Mouse (Mus musculus) lung, adult 2 months (tissue): Measurements from ENCODE around the gene Rpl27. TPM values are rescaled to one million over a fixed set of nuclear protein-coding genes. Genes with fewer than 3 reads are reported as not detected.
A peak's percentile ranks its signal among the peaks of the same experiment; 100 is the strongest.
"Not testable (repeated sequence)": the region's sequence is repeated elsewhere in the genome, so short reads cannot be mapped to it uniquely, and the experiment has no call there.

Source experiments
- DNase-seq: peaks from one replicate; pipeline ENCODE4 v3.0.0; 2022
- H3K4me1 ChIP-seq: fragments of 200-500 bp; 2 replicates; pipeline ENCODE4 v1.6.1; 2011; ENCODE audit warnings: low read length; ENCODE audit not compliant: control insufficient read depth, insufficient read depth
- H3K4me3 ChIP-seq: fragments of 200-500 bp; replicated peaks from 2 replicates; pipeline ENCODE3; 2011; ENCODE audit warnings: low read depth, mild to moderate bottlenecking, control low read depth, low read length; ENCODE audit errors: extremely low read depth
- CTCF ChIP-seq: fragments of 200-500 bp; IDR thresholded peaks from 2 replicates; pipeline ENCODE4 v1.5.1; 2011; ENCODE audit warnings: mild to moderate bottlenecking, low read length, control low read depth; ENCODE audit not compliant: insufficient read depth
- POLR2A ChIP-seq: fragments of 200-500 bp; IDR thresholded peaks from 2 replicates; pipeline ENCODE4 v1.6.1; 2011; ENCODE audit warnings: low read depth, mild to moderate bottlenecking, control low read depth, low read length, borderline replicate concordance; ENCODE audit errors: extremely low read depth
- WGBS: fragments of 180-500 bp; shearing (Covaris S2); methylation state at CpG from one replicate; pipeline ENCODE4 v1.1.7; 2018; 5-methylcytosine and 5-hydroxymethylcytosine counted together
- polyA plus RNA-seq: library from polyadenylated mRNA; depleted of rRNA; stranded (reverse); fragments of >200 nt; gene quantifications from 2 replicates; pipeline ENCODE4 v1.2.3, GENCODE M21; 2012

Gene Rpl27
- polyA plus RNA-seq, 1 experiment: 221 TPM

DNA sequence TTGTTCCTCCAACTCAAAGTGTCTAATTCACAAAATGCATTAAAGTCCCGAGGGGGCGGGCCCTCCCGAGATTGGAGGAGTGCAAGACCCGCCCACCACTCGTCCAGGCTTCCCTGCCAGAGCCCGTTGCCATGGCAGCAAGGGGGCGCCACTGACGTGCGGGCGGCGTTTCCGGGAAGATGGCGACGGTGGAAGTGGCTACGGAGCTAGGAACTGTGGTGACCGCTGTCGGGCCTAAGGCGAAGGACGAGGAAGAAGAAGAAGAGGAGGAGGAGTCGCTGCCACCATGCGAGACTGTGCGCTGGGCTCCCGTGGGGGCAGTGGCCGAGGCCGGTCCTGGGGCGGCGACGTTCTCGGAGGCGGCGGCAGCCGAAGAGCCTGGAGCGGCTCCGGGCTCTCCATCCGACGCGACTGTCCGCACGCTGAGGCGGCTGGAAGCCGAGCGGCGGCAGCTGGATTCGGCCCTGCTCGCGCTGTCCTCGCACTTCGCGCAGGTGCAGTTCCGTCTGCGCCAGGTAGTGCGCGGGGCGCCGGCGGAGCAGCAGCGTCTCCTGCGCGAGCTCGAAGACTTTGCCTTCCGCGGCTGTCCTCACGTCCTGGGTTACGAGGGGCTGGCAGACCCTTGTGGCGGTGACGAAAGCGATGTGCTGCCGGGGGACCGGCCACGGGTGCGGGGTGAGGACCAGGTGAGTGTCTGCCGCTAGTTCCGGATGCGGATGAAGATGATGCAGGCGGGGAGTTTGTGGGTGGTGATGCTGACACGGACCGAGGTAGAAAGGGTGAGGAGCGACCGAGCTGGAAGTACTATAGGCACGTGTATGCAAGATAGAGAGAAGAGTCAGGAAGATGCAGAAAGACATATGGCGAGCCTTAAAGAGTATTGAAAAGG lies 16.9 kb upstream of the Rpl27 start, which contains the start of the genes Rundc1 and Ptges3l:
Gene Rundc1, plus strand, starts transcription at position 161 of the 889 bp plus-strand sequence.
Gene Ptges3l, minus strand, starts transcription at position 409 of the 889 bp plus-strand sequence.
- peak; percentile 88; the same call in 1 of the 2 replicates for TF ChIP-seq POLR2A
- no peak for TF ChIP-seq CTCF
- Histone ChIP-seq H3K4me3 (peak within 1 kb of the TSS; percentile 80), H3K4me1 (peaks cover 11% of the 10 kb centered on the region)
- WGBS: under 1% methylated on average over 81 of the region's 81 CpGs
- DNase-seq: peak; percentile 98

DNA sequence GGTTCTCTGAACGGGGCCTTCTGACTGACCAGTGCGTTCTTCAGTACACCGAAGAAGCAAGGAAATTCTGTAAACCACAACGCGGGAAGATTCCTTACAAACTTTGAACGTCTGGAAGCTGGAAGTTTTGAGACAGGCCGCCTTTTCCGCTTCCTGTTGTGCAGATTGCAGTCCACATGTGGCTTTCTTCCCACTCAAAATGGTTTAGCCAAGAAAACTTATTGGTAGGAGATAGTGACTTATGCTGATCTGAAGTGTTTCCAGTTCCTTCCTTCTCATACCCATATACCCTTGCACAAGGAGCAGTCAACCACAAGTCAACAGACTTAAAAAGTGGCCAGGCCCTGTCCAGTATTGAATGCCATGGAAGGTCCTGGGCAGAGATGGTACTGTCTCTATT lies 15.9 kb upstream of the Rpl27 start:
- WGBS: 41% methylated on average over 8 of the region's 8 CpGs
- TF ChIP-seq CTCF: no peak
- no peak for TF ChIP-seq POLR2A
- Histone ChIP-seq H3K4me3 (no peak overlapping the region), H3K4me1 (peaks cover 11% of the 10 kb centered on the region)
- no peak for DNase-seq

DNA sequence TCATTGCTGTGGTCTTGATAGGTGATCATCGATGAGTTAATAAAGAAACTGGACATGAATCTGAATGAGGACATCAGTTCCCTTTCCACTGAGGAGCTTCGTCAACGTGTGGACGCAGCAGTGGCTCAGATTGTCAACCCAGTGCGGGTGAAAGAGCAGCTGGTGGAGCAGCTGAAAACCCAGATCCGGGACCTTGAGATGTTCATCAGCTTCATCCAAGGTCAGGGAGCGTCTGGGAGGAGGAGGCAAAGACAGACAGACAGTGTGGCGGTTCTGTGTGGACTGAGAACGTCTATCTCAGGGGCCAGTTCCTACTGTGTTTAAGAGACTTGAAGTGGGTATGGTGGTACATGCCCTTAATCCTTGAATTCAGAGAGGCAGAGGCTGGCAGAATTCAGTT lies 10.8 kb upstream of the Rpl27 start:
- Histone ChIP-seq H3K4me1 (peaks cover 3% of the 10 kb centered on the region; the same call in 1 of the 2 replicates), H3K4me3 (no peak overlapping the region)
- 90% methylated on average over 9 of the region's 9 CpGs for WGBS
- no peak for TF ChIP-seq CTCF
- TF ChIP-seq POLR2A: no peak
- no peak for DNase-seq

DNA sequence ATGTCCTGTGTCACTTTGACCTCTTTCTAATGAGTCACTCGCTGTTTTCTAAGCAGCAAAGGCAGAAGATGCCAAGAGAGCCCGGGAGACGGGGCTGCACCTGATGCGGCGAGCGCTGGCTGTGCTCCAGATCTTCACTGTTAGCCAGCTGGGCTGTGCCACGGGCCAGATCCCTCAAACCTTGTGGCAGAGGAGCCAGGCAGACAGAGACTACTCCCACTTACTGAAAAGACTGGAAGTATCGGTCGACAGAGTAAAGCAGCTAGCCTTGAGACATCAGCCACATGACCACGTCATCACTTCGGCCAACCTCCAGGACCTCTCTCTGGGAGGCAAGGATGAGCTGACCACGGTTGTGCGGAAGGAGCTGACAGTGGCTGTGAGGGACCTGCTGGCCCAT lies 8.7 kb upstream of the Rpl27 start:
- TF ChIP-seq POLR2A: no peak
- TF ChIP-seq CTCF: no peak
- H3K4me1 ChIP-seq: peaks cover 3% of the 10 kb centered on the region; the same call in 1 of the 2 replicates
- DNase-seq: no peak
- 84% methylated on average over 13 of the region's 13 CpGs for WGBS
- H3K4me3 ChIP-seq: no peak overlapping the region

DNA sequence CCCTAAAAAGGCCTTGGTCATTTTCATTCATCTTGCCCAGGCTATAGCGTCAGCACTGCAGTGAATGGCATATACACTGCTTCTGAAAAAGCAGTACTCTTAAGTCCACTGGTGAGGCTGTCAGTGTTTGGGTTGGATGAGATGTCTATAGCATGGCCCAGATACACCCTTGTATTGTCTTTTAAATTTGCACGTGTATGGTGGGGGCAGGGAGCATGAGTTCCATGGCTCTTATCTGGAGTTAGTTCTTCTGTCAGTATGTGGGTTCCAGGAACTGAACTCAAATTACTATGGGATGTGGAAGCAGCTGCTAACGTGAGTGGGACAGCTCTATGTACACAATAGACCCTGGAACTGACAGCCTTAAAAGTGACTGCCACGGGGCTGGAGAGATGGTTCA lies 6.3 kb upstream of the Rpl27 start:
- H3K4me1 ChIP-seq: peaks cover 3% of the 10 kb centered on the region; the same call in 1 of the 2 replicates
- 45% methylated on average over 4 of the region's 4 CpGs for WGBS
- TF ChIP-seq CTCF (no peak), POLR2A (no peak)
- DNase-seq: no peak
- H3K4me3 ChIP-seq: no peak overlapping the region

DNA sequence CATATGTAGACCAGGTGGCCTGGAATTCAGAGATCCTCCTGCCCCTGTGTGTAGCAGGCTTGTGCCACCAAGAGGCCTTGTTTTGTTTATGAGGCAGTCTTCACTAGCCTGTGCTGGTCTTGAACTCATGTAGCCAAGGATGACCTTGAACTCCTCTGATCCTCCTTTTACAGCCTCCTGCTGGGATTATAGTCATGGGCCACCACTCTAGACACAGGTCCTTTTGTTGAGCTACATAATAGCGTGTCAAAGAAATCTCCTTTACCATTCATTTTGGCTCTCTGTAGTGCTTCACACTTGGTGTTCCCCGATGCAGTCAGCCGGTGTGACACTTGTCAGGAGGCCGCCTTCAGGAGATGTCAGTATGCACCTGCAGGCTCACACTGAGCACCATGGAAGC lies 5.2 kb upstream of the Rpl27 start:
- 92% methylated on average over 4 of the region's 4 CpGs for WGBS
- no peak overlapping the region for H3K4me3 ChIP-seq
- DNase-seq: no peak
- H3K4me1 ChIP-seq: peaks cover 3% of the 10 kb centered on the region; the same call in 1 of the 2 replicates
- no peak for TF ChIP-seq CTCF

DNA sequence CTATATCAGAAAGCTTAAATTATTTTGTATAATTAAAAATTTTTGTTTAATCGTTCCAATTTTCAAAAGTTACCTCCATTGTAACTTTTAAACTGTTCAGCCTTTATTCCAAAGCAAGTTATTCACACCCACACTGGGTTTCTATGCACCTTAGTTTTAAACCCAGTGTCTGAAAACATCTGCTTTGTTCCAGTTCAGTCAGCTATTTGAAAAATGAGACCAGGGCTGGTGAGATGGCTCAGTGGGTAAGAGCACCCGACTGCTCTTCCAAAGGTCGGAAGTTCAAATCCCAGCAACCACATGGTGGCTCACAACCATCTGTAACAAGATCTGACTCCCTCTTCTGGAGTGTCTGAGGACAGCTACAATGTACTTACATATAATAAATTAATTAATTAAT lies 4.1 kb upstream of the Rpl27 start:
- DNase-seq, H3K4me1 ChIP-seq, H3K4me3 ChIP-seq: not testable (repeated sequence)
- WGBS: 57% methylated on average over 3 of the region's 3 CpGs

DNA sequence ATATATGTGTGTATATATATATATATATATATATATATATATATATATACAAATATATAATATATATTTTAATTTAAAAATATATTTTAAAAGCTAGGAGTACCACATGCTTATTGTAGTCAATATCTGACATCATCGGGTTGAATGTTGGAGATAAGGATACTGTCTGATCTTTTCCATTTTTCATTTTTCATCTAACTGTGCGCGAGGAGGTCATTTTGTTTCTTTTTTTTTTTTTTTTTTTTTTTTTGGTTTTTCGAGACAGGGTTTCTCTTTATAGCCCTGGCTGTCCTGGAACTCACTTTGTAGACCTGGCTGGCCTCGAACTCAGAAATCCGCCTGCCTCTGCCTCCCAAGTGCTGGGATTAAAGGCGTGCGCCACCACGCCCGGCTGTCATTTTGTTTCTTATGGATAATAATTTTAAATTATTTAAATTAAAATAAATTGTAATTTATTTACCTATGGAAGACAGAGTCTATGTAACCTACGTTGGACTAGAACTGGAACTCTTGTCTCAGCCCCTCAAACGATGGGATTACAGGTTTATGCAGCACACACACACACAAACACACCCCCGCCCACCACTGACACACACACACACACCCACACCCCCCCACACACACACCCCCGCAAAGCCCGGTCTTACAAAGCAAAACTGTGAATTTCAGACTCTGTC lies 510 bp upstream of the Rpl27 start:
- 32% methylated on average over 15 of the region's 15 CpGs for WGBS
- H3K4me1 ChIP-seq, DNase-seq: not testable (repeated sequence)
- peak overlapping the region; percentile 21 for H3K4me3 ChIP-seq

DNA sequence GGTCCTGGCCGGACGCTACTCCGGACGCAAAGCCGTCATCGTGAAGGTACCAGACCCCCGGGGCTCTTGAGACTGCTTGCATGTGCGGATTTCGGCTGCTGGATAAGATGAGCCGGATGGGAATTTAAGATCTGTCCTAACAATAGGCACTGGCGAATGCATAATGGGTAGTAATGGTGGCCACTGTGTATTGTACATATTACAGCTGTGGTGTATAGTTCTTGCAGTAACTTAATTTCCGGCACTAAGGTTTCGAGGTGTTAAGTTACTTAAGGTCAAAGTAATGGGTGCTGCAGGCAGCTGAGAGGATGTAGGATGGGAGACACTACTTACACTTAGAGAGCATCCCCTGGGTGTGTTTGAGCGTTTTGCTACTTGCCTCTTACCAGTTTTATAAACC lies 662 bp downstream of the Rpl27 start:
- WGBS: 1% methylated on average over 14 of the region's 14 CpGs
- DNase-seq: no peak
- Histone ChIP-seq H3K4me3 (peak overlapping the region; percentile 71), H3K4me1 (peaks cover 4% of the 10 kb centered on the region)
- TF ChIP-seq CTCF (no peak), POLR2A (no peak)

DNA sequence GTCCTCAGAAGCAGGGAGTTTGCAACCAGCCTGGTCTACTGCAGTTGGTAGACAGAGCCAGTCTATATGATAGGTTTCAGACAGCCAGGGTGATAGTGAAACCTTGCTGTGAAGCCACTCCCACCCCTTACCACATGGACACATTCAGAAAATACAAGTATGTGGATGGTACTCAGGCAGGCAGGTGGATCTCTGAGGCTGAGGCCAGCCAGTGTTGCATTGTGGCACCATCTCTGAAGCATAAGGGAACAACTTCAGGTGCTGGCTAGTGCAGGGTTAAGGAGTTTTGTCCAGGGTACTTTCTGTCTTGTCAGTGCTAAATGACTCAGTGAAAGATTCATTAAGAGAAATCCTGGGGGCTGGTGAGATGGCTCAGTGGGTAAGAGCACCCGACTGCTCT lies 4.2 kb downstream of the Rpl27 start:
- DNase-seq: no peak
- peaks cover 7% of the 10 kb centered on the region for H3K4me1 ChIP-seq
- no peak overlapping the region for H3K4me3 ChIP-seq
- TF ChIP-seq POLR2A (no peak), CTCF (no peak)
- 76% methylated on average over 1 of the region's 1 CpGs for WGBS

DNA sequence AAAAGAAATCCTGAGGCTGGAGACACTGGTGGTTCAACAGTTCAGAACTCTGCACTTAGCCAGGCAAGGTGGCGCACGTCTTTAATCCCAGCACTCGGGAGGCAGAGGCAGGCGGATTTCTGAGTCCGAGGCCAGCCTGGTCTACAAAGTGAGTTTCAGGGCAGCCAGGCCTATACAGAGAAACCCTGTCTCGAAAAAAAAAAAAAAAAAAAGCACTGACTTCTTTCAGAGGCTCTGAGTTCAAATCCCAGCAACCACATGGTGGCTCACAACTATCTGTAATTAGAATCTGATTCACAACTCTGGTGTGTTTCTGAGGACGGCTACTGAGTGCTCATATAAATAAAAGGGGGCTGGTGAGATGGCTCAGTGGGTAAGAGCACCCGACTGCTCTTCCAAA lies 4.8 kb downstream of the Rpl27 start:
- H3K4me3 ChIP-seq, H3K4me1 ChIP-seq, DNase-seq: not testable (repeated sequence)
- WGBS: 85% methylated on average over 8 of the region's 8 CpGs
